Mouse (Mus musculus) heart, embryonic 14.5 days (tissue): ENCODE results near the gene Marveld2. TPM values are rescaled to one million over a fixed set of nuclear protein-coding genes. Genes with fewer than 3 reads are reported as not detected.

Experiments used
- ATAC-seq: fragments of 200-750 bp; cut with Nextera tagmentation; 2 replicates; pipeline ENCODE4 v1.8.0; 2017; ENCODE audit warnings: low read depth, moderate TSS enrichment; ENCODE audit not compliant: insufficient number of reproducible peaks, insufficient read depth, low FRiP score
- H3K27ac ChIP-seq, 2 experiments: fragments of 200-500 bp in 1 of 2; fragments of 300-500 bp in 1 of 2; sonication (generic) in 1 of 2; replicated peaks in 1 of 2; 2 replicates each; pipeline ENCODE4 v1.5.1; 2012 to 2014; ENCODE audit warnings: low read depth in 2 of 2, low read length in 2 of 2, control low read depth in 1 of 2, mild to moderate bottlenecking in 1 of 2, mixed read lengths in 1 of 2; ENCODE audit not compliant: control insufficient read depth in 1 of 2, insufficient read depth in 1 of 2
- H3K27me3 ChIP-seq: fragments of 300-500 bp; sonication (generic); 2 replicates; pipeline ENCODE4 v1.6.1; 2014; ENCODE audit warnings: mild to moderate bottlenecking, low read length, control low read depth; ENCODE audit not compliant: control insufficient read depth, insufficient read depth
- H3K36me3 ChIP-seq: fragments of 300-500 bp; sonication (generic); 2 replicates; pipeline ENCODE4 v1.6.1; 2014; ENCODE audit warnings: mild to moderate bottlenecking, control low read depth, low read length, mixed read lengths; ENCODE audit not compliant: control insufficient read depth, insufficient read depth
- H3K4me1 ChIP-seq, 2 experiments: fragments of 200-500 bp in 1 of 2; fragments of 300-500 bp in 1 of 2; sonication (generic) in 1 of 2; 2 replicates each; pipeline ENCODE4 v1.6.1; 2012 to 2014; ENCODE audit warnings: low read length in 2 of 2, control low read depth in 1 of 2, mixed read lengths in 1 of 2; ENCODE audit not compliant: control insufficient read depth in 2 of 2, insufficient read depth in 2 of 2
- H3K4me2 ChIP-seq: fragments of 300-500 bp; sonication (generic); 2 replicates; pipeline ENCODE4 v1.6.1; 2014; ENCODE audit warnings: mild to moderate bottlenecking, low read length
- H3K4me3 ChIP-seq, 2 experiments: fragments of 200-500 bp in 1 of 2; fragments of 300-500 bp in 1 of 2; sonication (generic) in 1 of 2; 2 replicates each; pipeline ENCODE4 v1.5.1; 2012 to 2014; ENCODE audit warnings: low read length in 2 of 2, mild to moderate bottlenecking in 2 of 2, control low read depth in 1 of 2, low read depth in 1 of 2, moderate library complexity in 1 of 2; ENCODE audit not compliant: control insufficient read depth in 1 of 2, insufficient read depth in 1 of 2
- H3K9ac ChIP-seq: fragments of 300-500 bp; sonication (generic); 2 replicates; pipeline ENCODE4 v1.6.1; 2014; ENCODE audit warnings: mild to moderate bottlenecking, low read length
- H3K9me3 ChIP-seq: fragments of 300-500 bp; sonication (generic); 2 replicates; pipeline ENCODE4 v1.6.1; 2016; ENCODE audit warnings: low read length, control low read depth; ENCODE audit not compliant: control insufficient read depth
- WGBS: fragments of 180-500 bp; shearing (Covaris S2); extraction: QIAGEN DNeasy Blood & Tissue Kit; methylation state at CpG from one replicate; pipeline ENCODE4 v1.1.7; 2014; 5-methylcytosine and 5-hydroxymethylcytosine counted together
- polyA plus RNA-seq: library from polyadenylated mRNA; unstranded; fragments of >200 nt; fragmentation: Nextera tagmentation; extraction: Ambion mirVana; gene quantifications from 2 replicates; pipeline ENCODE4 v1.2.1, GENCODE M21; 2014

The Marveld2 gene
- polyA plus RNA-seq, 1 experiment from 2014 or later: 3.6 TPM

GRCm38 (mm10) chr13:100642471-100643209 lies 25.9 kb upstream of the Marveld2 start:
- Histone ChIP-seq H3K9ac (no peak overlapping the region), H3K4me1 (no peaks in the 10 kb centered on the region; a peak in 1 of 4 replicates), H3K9me3 (no peaks in the 10 kb centered on the region), H3K4me2 (no peak overlapping the region), H3K4me3 (no peak overlapping the region), H3K27ac (no peak overlapping the region), H3K27me3 (no peaks in the 10 kb centered on the region), H3K36me3 (peaks cover 98% of the 10 kb centered on the region)
- ATAC-seq: no peak
- 89% methylated on average over 4 of the region's 4 CpGs for WGBS

GRCm38 (mm10) chr13:100634106-100634691 lies 17.4 kb upstream of the Marveld2 start:
- Histone ChIP-seq H3K9ac (no peak overlapping the region), H3K27ac (no peak overlapping the region), H3K4me1 (no peaks in the 10 kb centered on the region), H3K4me2 (no peak overlapping the region), H3K27me3 (no peaks in the 10 kb centered on the region), H3K36me3 (peaks cover 85% of the 10 kb centered on the region), H3K4me3 (no peak overlapping the region), H3K9me3 (no peaks in the 10 kb centered on the region)
- WGBS: 70% methylated on average over 3 of the region's 3 CpGs
- no peak for ATAC-seq

- Histone ChIP-seq H3K27me3 (no peaks in the 10 kb centered on the region), H3K9ac (no peak overlapping the region), H3K9me3 (no peaks in the 10 kb centered on the region), H3K4me3 (no peak overlapping the region), H3K36me3 (peaks cover 83% of the 10 kb centered on the region), H3K4me1 (peaks cover 0 to 2% of the 10 kb centered on the region in 2 experiments; a peak in 1 of 4 replicates), H3K27ac (no peak overlapping the region), H3K4me2 (no peak overlapping the region)
- WGBS: 91% methylated on average over 4 of the region's 4 CpGs
- no peak for ATAC-seq
These were observed 5.5 kb upstream of the Marveld2 start for GRCm38 (mm10) chr13:100622241-100622640.

DNA sequence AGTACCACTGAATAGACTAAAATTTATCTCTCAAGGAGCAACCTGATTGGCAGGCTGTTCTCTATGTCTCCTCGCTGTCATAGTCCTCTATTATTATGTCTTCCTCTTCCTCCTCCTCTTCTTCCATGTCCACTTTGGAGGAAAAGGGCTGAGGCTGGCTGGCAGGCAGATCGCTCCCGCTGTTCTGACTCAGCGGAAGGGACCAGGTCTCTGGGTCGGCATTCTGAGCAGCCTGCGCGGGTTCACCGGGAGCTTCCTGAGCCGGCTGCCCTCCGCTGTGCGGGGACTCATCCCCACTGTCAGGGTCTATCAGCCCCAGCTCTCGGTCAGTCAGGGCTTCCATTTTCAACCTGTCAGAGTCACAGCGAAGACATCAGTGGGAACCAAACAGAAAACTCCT lies 812 bp upstream of the Marveld2 start:
- Histone ChIP-seq H3K4me1 (peaks cover 2 to 4% of the 10 kb centered on the region in 2 experiments; a peak in 2 of 4 replicates), H3K36me3 (peaks cover 47% of the 10 kb centered on the region), H3K9me3 (no peaks in the 10 kb centered on the region), H3K9ac (no peak overlapping the region), H3K4me2 (peak overlapping the region; percentile 84; the same call in 1 of the 2 replicates), H3K4me3 (no peak overlapping the region), H3K27ac (no peak overlapping the region), H3K27me3 (no peaks in the 10 kb centered on the region)
- 72% methylated on average over 13 of the region's 13 CpGs for WGBS
- ATAC-seq: no peak

GRCm38 (mm10) chr13:100612903-100613302 lies 3.9 kb downstream of the Marveld2 start:
- ATAC-seq: no peak
- Histone ChIP-seq H3K27ac (no peak overlapping the region), H3K27me3 (no peaks in the 10 kb centered on the region), H3K36me3 (peaks cover 16% of the 10 kb centered on the region), H3K4me3 (no peak overlapping the region), H3K4me2 (no peak overlapping the region), H3K4me1 (peaks cover 2 to 4% of the 10 kb centered on the region in 2 experiments; a peak in 2 of 4 replicates), H3K9ac (no peak overlapping the region), H3K9me3 (peaks cover 1% of the 10 kb centered on the region)
- WGBS: 46% methylated on average over 2 of the region's 2 CpGs

DNA sequence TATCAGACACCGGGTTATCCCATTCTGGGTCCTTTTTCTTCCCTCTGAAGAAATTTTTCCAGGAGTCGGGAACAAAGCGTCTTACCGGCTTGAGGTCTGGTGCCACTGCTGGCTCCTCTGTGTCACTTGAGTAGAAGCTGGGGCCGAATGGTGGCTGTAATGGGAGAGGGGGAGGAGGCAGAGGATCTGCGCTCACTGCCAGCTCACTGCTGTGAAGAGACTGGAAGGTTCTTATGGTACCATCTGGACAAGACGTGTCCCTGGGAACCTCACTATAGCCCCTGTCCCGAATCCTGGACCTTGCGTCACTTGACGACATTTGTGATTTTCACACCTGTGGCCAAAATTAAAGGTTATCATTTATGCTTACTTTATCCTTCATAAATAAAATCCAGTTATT lies 4.5 kb downstream of the Marveld2 start:
- 87% methylated on average over 10 of the region's 10 CpGs for WGBS
- H3K4me1 ChIP-seq: peaks cover 0 to 4% of the 10 kb centered on the region in 2 experiments; a peak in 2 of 4 replicates
- H3K4me2 ChIP-seq: no peak overlapping the region
- H3K27ac ChIP-seq: no peak overlapping the region
- no peaks in the 10 kb centered on the region for H3K27me3 ChIP-seq
- H3K9me3 ChIP-seq: peaks cover 5% of the 10 kb centered on the region
- no peak for ATAC-seq
- peaks cover 9% of the 10 kb centered on the region for H3K36me3 ChIP-seq
- H3K4me3 ChIP-seq: no peak overlapping the region
- no peak overlapping the region for H3K9ac ChIP-seq

- no peaks in the 10 kb centered on the region for H3K27me3 ChIP-seq
These were observed 5.5 kb downstream of the Marveld2 start for GRCm38 (mm10) chr13:100611266-100611665.

More at GRCm38 (mm10) chr13:100611266-100611665, 5.5 kb downstream of the Marveld2 start:
- peaks cover 5% of the 10 kb centered on the region for H3K9me3 ChIP-seq
- H3K4me2 ChIP-seq: no peak overlapping the region
- 67% methylated on average over 13 of the region's 13 CpGs for WGBS
- no peak overlapping the region for H3K9ac ChIP-seq
- no peak for ATAC-seq
- H3K4me1 ChIP-seq: no peaks in the 10 kb centered on the region
- H3K36me3 ChIP-seq: peaks cover 8% of the 10 kb centered on the region; the same call in 1 of the 2 replicates
- H3K4me3 ChIP-seq: no peak overlapping the region
- H3K27ac ChIP-seq: no peak overlapping the region
